Mouse (Mus musculus): Measurements from ENCODE around the gene Flvcr2.

- peak; percentile 21; the same call in 1 of the 2 replicates for TF ChIP-seq CTCF (IDR thresholded peaks at IDR 0.05; ENCODE audit: extremely low read depth, insufficient read depth, insufficient read length, insufficient replicate concordance)
- no peak for TF ChIP-seq POLR2A (IDR thresholded peaks at IDR 0.05; ENCODE audit: low read depth, low read length)
Measured at GRCm38 (mm10) chr12:85745827-85746695, at the start of gene Flvcr2.

All from spleen, adult 2 months (tissue).